Mouse (Mus musculus) lung, adult 2 months (tissue): ENCODE data around the gene Thbs2.

Source experiments
- CTCF ChIP-seq: fragments of 200-500 bp; IDR thresholded peaks from 2 replicates; pipeline ENCODE4 v1.5.1; 2011; ENCODE audit warnings: mild to moderate bottlenecking, low read length, control low read depth; ENCODE audit not compliant: insufficient read depth
- POLR2A ChIP-seq: fragments of 200-500 bp; IDR thresholded peaks from 2 replicates; pipeline ENCODE4 v1.6.1; 2011; ENCODE audit warnings: low read depth, mild to moderate bottlenecking, control low read depth, low read length, borderline replicate concordance; ENCODE audit errors: extremely low read depth

- TF ChIP-seq CTCF (no peak), POLR2A (no peak)
Observed at GRCm38 (mm10) chr17:14652013-14652412, 42.0 kb downstream of the Thbs2 start.
